Mouse (Mus musculus) midbrain, postnatal 0 days (tissue): ENCODE results near the gene Shld1. TPM values are rescaled to one million over a fixed set of nuclear protein-coding genes. Genes with fewer than 3 reads are reported as not detected.

ENCODE experiments used
- ATAC-seq: fragments of 200-750 bp; cut with Nextera tagmentation; 2 replicates; pipeline ENCODE4 v1.8.0; 2017; ENCODE audit warnings: moderate number of reproducible peaks, mild to moderate bottlenecking, moderate TSS enrichment, moderate library complexity; ENCODE audit not compliant: low FRiP score
- DNase-seq: peaks from one replicate; pipeline ENCODE4 v3.0.0-alpha.2; 2015; ENCODE audit warnings: low spot score
- H3K27ac ChIP-seq: fragments of 300-500 bp; sonication (generic); 2 replicates; pipeline ENCODE4 v1.5.1; 2014; ENCODE audit warnings: low read depth, mild to moderate bottlenecking, low read length, mixed read lengths
- H3K27me3 ChIP-seq: fragments of 300-500 bp; sonication (generic); 2 replicates; pipeline ENCODE4 v1.6.1; 2014; ENCODE audit warnings: low read length, control low read depth, mixed read lengths; ENCODE audit not compliant: insufficient read depth
- H3K36me3 ChIP-seq: fragments of 300-500 bp; sonication (generic); 2 replicates; pipeline ENCODE4 v1.6.1; 2014; ENCODE audit warnings: low read length, control low read depth, mixed read lengths; ENCODE audit not compliant: insufficient read depth
- H3K4me1 ChIP-seq: fragments of 300-500 bp; sonication (generic); 2 replicates; pipeline ENCODE4 v1.6.1; 2014; ENCODE audit warnings: mild to moderate bottlenecking, control low read depth, antibody characterized with exemption, low read length, mixed read lengths; ENCODE audit not compliant: insufficient read depth
- H3K4me2 ChIP-seq: fragments of 300-500 bp; sonication (generic); 2 replicates; pipeline ENCODE4 v1.6.1; 2014; ENCODE audit warnings: low read depth, mild to moderate bottlenecking, low read length, mixed read lengths; ENCODE audit not compliant: poor library complexity, severe bottlenecking
- H3K4me3 ChIP-seq: fragments of 300-500 bp; sonication (generic); 2 replicates; pipeline ENCODE4 v1.5.1; 2014; ENCODE audit warnings: low read depth, mild to moderate bottlenecking, low read length, moderate library complexity
- H3K9ac ChIP-seq: fragments of 300-500 bp; sonication (generic); replicated peaks from 2 replicates; pipeline ENCODE4 v1.6.1; 2014; ENCODE audit warnings: mild to moderate bottlenecking, low read length, moderate library complexity, mixed read lengths; ENCODE audit not compliant: poor library complexity, severe bottlenecking
- H3K9me3 ChIP-seq: fragments of 300-500 bp; sonication (generic); 2 replicates; pipeline ENCODE4 v1.6.1; 2016; ENCODE audit warnings: low read length, control low read depth
- CTCF ChIP-seq: IDR thresholded peaks from 2 replicates; pipeline ENCODE4 v1.5.1; 2016; ENCODE audit warnings: antibody characterized with exemption, mild to moderate bottlenecking
- WGBS: fragments of 180-500 bp; shearing (Covaris S2); extraction: QIAGEN DNeasy Blood & Tissue Kit; methylation state at CpG from one replicate; pipeline ENCODE4 v1.1.7; 2014; 5-methylcytosine and 5-hydroxymethylcytosine counted together
- polyA plus RNA-seq: library from polyadenylated mRNA; unstranded; fragments of >200 nt; fragmentation: Nextera tagmentation; extraction: Ambion mirVana; gene quantifications from 2 replicates; pipeline ENCODE4 v1.2.1, GENCODE M21; 2015
- total RNA-seq: library from RNA; depleted of rRNA; stranded (reverse); fragments of >200 nt; gene quantifications from 2 replicates; pipeline ENCODE4 v1.2.3, GENCODE M21; 2014

Shld1 gene
- total and polyA plus RNA-seq, 2 experiments from 2014 or later: 15.7 to 17.1 TPM

DNA sequence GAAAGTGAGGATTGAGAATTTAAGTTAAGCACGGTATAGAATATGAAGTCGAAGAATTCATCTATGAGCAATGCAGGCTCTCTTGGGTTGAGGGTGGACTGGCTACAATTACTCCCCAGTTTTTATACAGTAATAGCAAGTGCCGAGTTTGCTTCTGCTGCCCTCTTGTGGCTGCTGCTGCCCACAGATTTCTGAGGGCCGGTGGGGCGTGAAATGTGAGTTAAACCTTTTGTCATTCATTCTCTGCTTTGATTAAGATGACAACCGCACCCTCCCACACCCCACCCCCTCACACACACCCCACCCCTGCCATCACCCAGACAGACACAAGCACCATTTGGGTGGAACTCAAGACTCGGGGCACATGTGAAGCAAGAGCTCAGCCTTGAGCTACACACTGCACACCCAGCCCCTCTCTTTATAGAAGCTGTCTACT lies 14.7 kb downstream of the Shld1 start:
- peak; percentile 65 for DNase-seq
- Histone ChIP-seq H3K27me3 (no peaks in the 10 kb centered on the region), H3K36me3 (no peaks in the 10 kb centered on the region), H3K9me3 (no peaks in the 10 kb centered on the region), H3K4me1 (no peaks in the 10 kb centered on the region), H3K27ac (no peak overlapping the region), H3K4me3 (no peak overlapping the region), H3K4me2 (no peak overlapping the region), H3K9ac (no peak overlapping the region)
- ATAC-seq: peak; percentile 62
- WGBS: 13% methylated on average over 7 of the region's 7 CpGs
- peak; percentile 88 for TF ChIP-seq CTCF

DNA sequence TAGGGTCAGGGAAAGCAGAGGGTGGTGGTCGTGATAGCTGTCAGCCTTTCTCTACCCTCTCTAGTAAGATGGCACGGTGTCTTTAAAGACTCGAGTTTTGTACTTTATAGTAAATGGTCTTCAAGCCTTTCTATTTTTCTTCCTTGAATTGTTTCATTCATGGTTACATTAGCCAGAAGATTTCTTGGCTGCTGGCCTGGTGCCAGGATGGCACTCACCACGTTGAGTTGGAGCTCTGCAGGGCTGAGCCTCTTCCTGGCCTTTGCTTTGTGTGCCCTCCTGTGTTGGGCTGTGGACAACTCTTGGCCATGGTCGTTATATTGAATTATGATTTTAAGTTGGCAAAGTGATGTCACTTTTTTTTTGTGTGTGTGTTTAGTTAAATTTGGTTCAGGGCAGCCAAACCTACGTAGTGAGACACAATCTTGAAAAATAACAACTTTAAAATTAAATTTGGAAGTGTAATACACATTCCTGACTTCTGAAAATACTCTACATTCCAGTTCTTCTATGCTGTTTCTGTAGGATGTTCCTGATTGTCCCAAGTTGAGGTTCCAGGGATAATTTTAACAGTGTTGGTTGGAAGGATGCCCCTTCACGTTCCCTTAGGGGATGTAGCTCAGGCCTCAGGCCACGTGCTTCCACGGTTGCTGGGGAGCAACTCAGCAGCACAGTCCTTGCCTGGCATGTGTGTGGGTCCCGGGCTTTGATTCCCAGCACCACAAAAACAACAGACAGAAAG lies 18.7 kb downstream of the Shld1 start:
- Histone ChIP-seq H3K36me3 (no peaks in the 10 kb centered on the region), H3K4me1 (no peaks in the 10 kb centered on the region), H3K9ac (no peak overlapping the region), H3K27me3 (no peaks in the 10 kb centered on the region), H3K4me3 (no peak overlapping the region), H3K27ac (no peak overlapping the region), H3K9me3 (no peaks in the 10 kb centered on the region), H3K4me2 (no peak overlapping the region)
- DNase-seq (no peak), ATAC-seq (no peak)
- TF ChIP-seq CTCF: no peak
- WGBS: 82% methylated on average over 10 of the region's 10 CpGs

DNA sequence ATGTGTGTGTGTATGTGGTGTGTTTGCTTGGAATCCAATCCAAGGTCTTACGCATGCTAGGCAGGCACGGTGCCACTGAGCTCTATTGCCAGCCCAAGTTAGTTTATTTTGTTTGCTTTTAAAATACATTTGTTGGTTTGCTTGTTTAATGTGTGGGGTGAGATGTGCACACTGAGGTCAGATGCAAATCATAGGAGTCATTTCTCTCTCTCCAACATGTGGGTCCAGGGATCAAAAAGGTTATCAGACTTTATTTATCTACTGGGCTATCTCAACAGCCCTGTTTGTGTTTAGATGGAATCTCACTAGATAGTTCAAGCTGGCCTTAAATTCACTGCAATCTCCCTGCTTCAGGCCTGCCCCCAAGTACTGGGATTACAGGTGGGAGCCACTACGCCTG lies 19.6 kb downstream of the Shld1 start:
- Histone ChIP-seq H3K4me1 (no peaks in the 10 kb centered on the region), H3K4me2 (no peak overlapping the region), H3K27me3 (no peaks in the 10 kb centered on the region), H3K4me3 (no peak overlapping the region), H3K9me3 (no peaks in the 10 kb centered on the region), H3K36me3 (no peaks in the 10 kb centered on the region), H3K27ac (no peak overlapping the region), H3K9ac (no peak overlapping the region)
- ATAC-seq (no peak), DNase-seq (no peak)
- 85% methylated on average over 3 of the region's 3 CpGs for WGBS
- TF ChIP-seq CTCF: no peak

DNA sequence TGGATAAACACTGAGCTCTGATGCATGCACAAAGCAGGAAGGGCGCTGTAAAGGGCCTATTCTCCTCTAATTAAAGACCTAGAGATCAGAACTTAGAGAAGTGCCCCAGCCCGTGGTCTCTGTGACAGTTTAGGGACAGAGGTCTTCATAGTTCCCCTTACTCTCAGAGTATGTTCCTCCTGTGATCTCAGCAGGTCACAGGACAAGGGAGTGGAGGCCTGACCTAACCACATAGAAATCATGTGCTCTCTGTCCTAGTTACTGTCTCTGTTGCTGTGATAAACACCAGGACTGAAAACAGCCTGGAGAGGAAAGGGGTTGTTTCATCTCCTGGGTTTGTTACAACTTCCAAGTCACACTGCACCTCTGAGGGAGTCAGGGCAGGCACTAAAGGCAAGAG lies 23.8 kb downstream of the Shld1 start:
- Histone ChIP-seq H3K9me3 (no peaks in the 10 kb centered on the region), H3K4me3 (no peak overlapping the region), H3K36me3 (no peaks in the 10 kb centered on the region), H3K9ac (no peak overlapping the region), H3K27me3 (no peaks in the 10 kb centered on the region), H3K4me1 (no peaks in the 10 kb centered on the region), H3K27ac (no peak overlapping the region), H3K4me2 (no peak overlapping the region)
- WGBS: 60% methylated on average over 2 of the region's 2 CpGs
- DNase-seq: no peak
- no peak for ATAC-seq
- no peak for TF ChIP-seq CTCF

DNA sequence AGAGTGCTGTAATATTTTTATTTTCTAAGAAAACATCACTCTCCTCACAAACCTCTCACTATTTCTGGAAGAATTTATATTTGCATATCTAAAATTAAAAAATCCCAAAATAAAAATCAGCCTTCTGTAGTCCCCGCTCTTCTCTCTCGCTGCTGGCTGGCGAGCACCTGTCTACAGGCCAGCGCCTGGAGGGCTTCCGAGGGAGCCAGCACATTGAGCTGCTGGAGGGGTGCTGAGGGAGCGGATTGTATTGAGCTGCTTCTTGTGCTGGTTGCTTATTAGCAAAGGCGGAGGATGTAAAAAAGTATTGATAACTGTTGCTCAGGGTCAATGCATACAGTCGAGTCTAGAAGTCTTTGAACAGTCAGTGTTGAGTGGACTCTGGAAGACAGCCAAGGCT lies 25.3 kb downstream of the Shld1 start:
- no peak overlapping the region for H3K27ac ChIP-seq
- no peaks in the 10 kb centered on the region for H3K4me1 ChIP-seq
- DNase-seq: no peak
- no peaks in the 10 kb centered on the region for H3K27me3 ChIP-seq
- ATAC-seq: no peak
- no peak overlapping the region for H3K9ac ChIP-seq
- TF ChIP-seq CTCF: no peak
- no peaks in the 10 kb centered on the region for H3K9me3 ChIP-seq
- no peak overlapping the region for H3K4me3 ChIP-seq
- 78% methylated on average over 8 of the region's 8 CpGs for WGBS
- no peak overlapping the region for H3K4me2 ChIP-seq
- H3K36me3 ChIP-seq: no peaks in the 10 kb centered on the region

DNA sequence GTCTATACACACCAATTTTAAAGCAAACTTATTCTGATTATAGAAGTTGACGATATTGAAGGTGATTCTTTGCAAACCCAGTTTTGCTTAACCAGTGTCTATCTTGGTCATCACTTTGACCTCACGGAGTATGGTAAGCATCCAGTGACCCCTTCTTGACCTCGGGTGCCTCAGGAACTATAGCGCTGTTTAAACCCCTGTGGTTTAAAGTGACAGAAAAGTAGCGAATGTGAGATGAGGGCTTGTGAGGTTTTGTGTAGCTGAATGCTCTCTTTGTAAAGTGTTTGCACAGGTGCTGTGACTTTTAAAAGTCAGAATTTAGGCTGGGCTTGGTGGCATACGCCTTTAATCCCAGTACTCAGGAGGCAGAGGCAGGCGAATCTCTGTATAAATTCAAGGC lies 27.8 kb downstream of the Shld1 start:
- DNase-seq (no peak), ATAC-seq (no peak)
- Histone ChIP-seq H3K4me3 (no peak overlapping the region), H3K27me3 (no peaks in the 10 kb centered on the region), H3K36me3 (no peaks in the 10 kb centered on the region), H3K4me1 (no peaks in the 10 kb centered on the region), H3K9ac (no peak overlapping the region), H3K4me2 (no peak overlapping the region), H3K9me3 (no peaks in the 10 kb centered on the region), H3K27ac (no peak overlapping the region)
- no peak for TF ChIP-seq CTCF
- 89% methylated on average over 7 of the region's 7 CpGs for WGBS
